Comparison of ENCODE assay signal across 8 mouse cellular contexts in genomic region chr6:86599197-86599596, GRCm38 (mm10). TPM values are rescaled to one million over a fixed set of nuclear protein-coding genes. Genes with fewer than 3 reads are reported as not detected.
DNase-seq lines count a peak whose midpoint lies in the region; ATAC-seq and TF ChIP-seq lines count a peak whose summit lies in the region.

No protein-coding gene starts in this region.

- no peaks in the 10 kb centered on the region for H3K4me1 ChIP-seq in embryonic facial prominence, embryonic 11.5 days (ENCODE audit: control insufficient read depth, insufficient read depth, low read length)
- H3K4me1 ChIP-seq in heart, adult 2 months (ENCODE audit: control insufficient read depth, insufficient read depth, low read length), result peaks cover 7% of the 10 kb centered on the region
- peaks cover 11% of the 10 kb centered on the region for H3K4me1 ChIP-seq in kidney, embryonic 15.5 days
- H3K4me1 ChIP-seq in liver, adult 2 months (ENCODE audit: control insufficient read depth, insufficient read depth, low read length), result peaks cover 8% of the 10 kb centered on the region

- H3K4me2 ChIP-seq in embryonic facial prominence, embryonic 11.5 days (ENCODE audit: low read depth, low read length), result no peak overlapping the region
- no peak overlapping the region for H3K4me2 ChIP-seq in kidney, embryonic 15.5 days

- TF ChIP-seq POLR2A in heart, adult 2 months (IDR thresholded peaks at IDR 0.05; ENCODE audit: insufficient read depth, low read depth, low read length), result no peak
- no peak for TF ChIP-seq POLR2A in liver, adult 2 months (IDR thresholded peaks at IDR 0.05; ENCODE audit: extremely low read depth, insufficient read depth, low read length)

- no peaks in the 10 kb centered on the region for H3K27me3 ChIP-seq in embryonic facial prominence, embryonic 11.5 days (ENCODE audit: control insufficient read depth, insufficient read depth, low read length)
- no peaks in the 10 kb centered on the region for H3K27me3 ChIP-seq in heart, adult 2 months (ENCODE audit: control insufficient read depth, insufficient read depth, low read length)
- H3K27me3 ChIP-seq in kidney, embryonic 15.5 days, result no peaks in the 10 kb centered on the region
- no peaks in the 10 kb centered on the region for H3K27me3 ChIP-seq in liver, adult 2 months (ENCODE audit: control insufficient read depth, insufficient read depth, low read length)

- H3K36me3 ChIP-seq in embryonic facial prominence, embryonic 11.5 days (replicated peaks; ENCODE audit: control insufficient read depth, insufficient read depth, low read depth, low read length), result no peaks in the 10 kb centered on the region
- no peaks in the 10 kb centered on the region for H3K36me3 ChIP-seq in heart, adult 2 months (ENCODE audit: control insufficient read depth, insufficient read depth, low read length)
- no peaks in the 10 kb centered on the region for H3K36me3 ChIP-seq in kidney, embryonic 15.5 days
- H3K36me3 ChIP-seq in liver, adult 2 months (ENCODE audit: control insufficient read depth, insufficient read depth, low read length), result no peaks in the 10 kb centered on the region

- TF ChIP-seq CTCF in heart, adult 2 months (IDR thresholded peaks at IDR 0.05), result no peak; the same call in 1 of the 2 replicates
- TF ChIP-seq CTCF in liver, adult 2 months (IDR thresholded peaks at IDR 0.05; ENCODE audit: low read depth, low read length), result peak; percentile 92

- no peak overlapping the region for H3K27ac ChIP-seq in embryonic facial prominence, embryonic 11.5 days (replicated peaks; ENCODE audit: low read depth, low read length)
- no peak overlapping the region for H3K27ac ChIP-seq in heart, adult 2 months
- H3K27ac ChIP-seq in kidney, embryonic 15.5 days, result no peak overlapping the region
- no peak overlapping the region for H3K27ac ChIP-seq in liver, adult 2 months (replicated peaks; ENCODE audit: insufficient read depth, low read depth, low read length)

- 0 out of 2 replicates have a peak, but pooled peaks have one; percentile 22 for TF ChIP-seq EP300 in heart, adult 2 months (IDR thresholded peaks at IDR 0.05; ENCODE audit: insufficient read depth, low read depth, low read length)

- DNase-seq in 416B (ENCODE audit: low read depth), result peak; percentile 79
- peak; percentile 87 for DNase-seq in adrenal gland, postnatal 25 days
- DNase-seq in embryonic facial prominence, embryonic 11.5 days (ENCODE audit: low spot score), result peak; percentile 85
- DNase-seq in heart, adult 2 months, result peak; percentile 74 to 90
- DNase-seq in liver, adult 2 months (ENCODE audit: extremely low read depth, low read depth, low spot score), result peak; percentile 47
- DNase-seq in naive thymus-derived CD4-positive, alpha-beta T cell, adult 2 months (ENCODE audit: low read depth), result peak; percentile 82
- DNase-seq in spleen, postnatal 4 days (ENCODE audit: low spot score in 2 of 2), result peak; percentile 90 to 98

- no peak overlapping the region for H3K4me3 ChIP-seq in embryonic facial prominence, embryonic 11.5 days (ENCODE audit: low read depth, low read length)
- H3K4me3 ChIP-seq in heart, adult 2 months, result no peak overlapping the region
- no peak overlapping the region for H3K4me3 ChIP-seq in kidney, embryonic 15.5 days (replicated peaks)
- H3K4me3 ChIP-seq in liver, adult 2 months (ENCODE audit: insufficient read depth, low read depth, low read length), result no peak overlapping the region

- H3K9ac ChIP-seq in embryonic facial prominence, embryonic 11.5 days (replicated peaks; ENCODE audit: low read length), result no peak overlapping the region
- no peak overlapping the region for H3K9ac ChIP-seq in heart, adult 2 months (ENCODE audit: low read depth, low read length)
- H3K9ac ChIP-seq in kidney, embryonic 15.5 days, result no peak overlapping the region
- H3K9ac ChIP-seq in liver, adult 2 months (ENCODE audit: low read depth, low read length), result no peak overlapping the region

- ATAC-seq in embryonic facial prominence, embryonic 11.5 days (replicated peaks; ENCODE audit: insufficient number of reproducible peaks, low FRiP score, low TSS enrichment, low read depth), result no peak
- 0 out of 2 replicates have a peak, but pooled peaks have one; percentile 24 for ATAC-seq in kidney, embryonic 15.5 days (replicated peaks; ENCODE audit: low FRiP score)

- intact Hi-C loops in heart, adult 2 months (cut with DNase I), result loop anchor here (5.0 kb wide), 1 partner anchor 52 kb away; no protein-coding TSS in a partner anchor

- no peaks in the 10 kb centered on the region for H3K9me3 ChIP-seq in embryonic facial prominence, embryonic 11.5 days (replicated peaks; ENCODE audit: control insufficient read depth, low read length)
- H3K9me3 ChIP-seq in kidney, embryonic 15.5 days (replicated peaks), result no peaks in the 10 kb centered on the region

- 16% methylated on average over 4 of the region's 4 CpGs for whole genome bisulfite sequencing in embryonic facial prominence, embryonic 11.5 days
- 25% methylated on average over 4 of the region's 4 CpGs for WGBS in heart, adult 2 months
- 17% methylated on average over 4 of the region's 4 CpGs for WGBS in kidney, embryonic 15.5 days
- 26% methylated on average over 4 of the region's 4 CpGs for WGBS in liver, adult 2 months

- H3K79me2 ChIP-seq in heart, adult 2 months (replicated peaks; ENCODE audit: control insufficient read depth, insufficient read depth, low read length), result no peaks in the 10 kb centered on the region
- H3K79me2 ChIP-seq in liver, adult 2 months (ENCODE audit: control insufficient read depth, insufficient read depth, low read length), result no peaks in the 10 kb centered on the region

RNA-seq across cellular contexts. Expression of gene Asprv1, which starts 28.8 kb away (rescaled TPM):
- not detected in 2 replicates for total RNA-seq in adrenal gland, postnatal 25 days (2021)
- 0.79 and 0.89 TPM in 2 replicates for polyA plus RNA-seq in embryonic facial prominence, embryonic 11.5 days (2014; fragmentation: Nextera tagmentation; extraction: Ambion mirVana)
- total RNA-seq in heart, adult 2 months (2021), result under 1 TPM in 1 of 2 experiments, not detected in 1; 0.31 TPM
- polyA plus RNA-seq in heart, adult 2 months (2012; rRNA removed), result 0.09 and 0.21 TPM in 2 replicates
- polyA plus RNA-seq in kidney, embryonic 15.5 days (2015; fragmentation: Nextera tagmentation; extraction: Ambion mirVana), result 2.6 and 4.5 TPM in 2 replicates
- not detected in 2 replicates for total RNA-seq in liver, adult 2 months (2014; rRNA removed)
- 0.07 and 0.10 TPM in 2 replicates for polyA plus RNA-seq in liver, adult 2 months (2012; rRNA removed)
